Mouse (Mus musculus) forebrain, embryonic 16.5 days (tissue): ENCODE measurements at regions not wholly inside any gene's neighbourhood (a gene's known extent, or its start where the extent isn't known, plus 50 kb on each side); places are given as distances from the start of the nearest gene placed in this dataset.

Experiments
- ATAC-seq: fragments of 200-750 bp; cut with Nextera tagmentation; 2 replicates; pipeline ENCODE4 v1.8.0; 2017; ENCODE audit warnings: mild to moderate bottlenecking, moderate library complexity
- H3K27ac ChIP-seq: fragments of 300-500 bp; sonication (generic); 2 replicates; pipeline ENCODE4 v1.5.1; 2014; ENCODE audit warnings: low read length, control low read depth
- H3K27me3 ChIP-seq: fragments of 300-500 bp; sonication (generic); replicated peaks from 2 replicates; pipeline ENCODE4 v1.6.1; 2014; ENCODE audit warnings: low read length; ENCODE audit not compliant: control insufficient read depth, insufficient read depth
- H3K36me3 ChIP-seq: fragments of 300-500 bp; sonication (generic); 2 replicates; pipeline ENCODE4 v1.6.1; 2014; ENCODE audit not compliant: control insufficient read depth, insufficient read depth
- H3K4me1 ChIP-seq: fragments of 300-500 bp; sonication (generic); replicated peaks from 2 replicates; pipeline ENCODE4 v1.6.1; 2014; ENCODE audit warnings: low read length; ENCODE audit not compliant: control insufficient read depth, insufficient read depth
- H3K4me2 ChIP-seq: fragments of 300-500 bp; sonication (generic); 2 replicates; pipeline ENCODE4 v1.6.1; 2014; ENCODE audit warnings: mild to moderate bottlenecking, low read length, control low read depth
- H3K4me3 ChIP-seq: fragments of 300-500 bp; sonication (generic); replicated peaks from 2 replicates; pipeline ENCODE4 v1.5.1; 2014; ENCODE audit warnings: mild to moderate bottlenecking, low read length, control low read depth
- H3K9ac ChIP-seq: fragments of 300-500 bp; sonication (generic); replicated peaks from 2 replicates; pipeline ENCODE4 v1.6.1; 2014; ENCODE audit warnings: low read depth, low read length, control low read depth
- H3K9me3 ChIP-seq: fragments of 300-500 bp; sonication (generic); 2 replicates; pipeline ENCODE4 v1.6.1; 2016; ENCODE audit warnings: low read length; ENCODE audit not compliant: control insufficient read depth
- WGBS: fragments of 180-500 bp; shearing (Covaris S2); extraction: QIAGEN DNeasy Blood & Tissue Kit; methylation state at CpG from one replicate; pipeline ENCODE4 v1.1.7; 2014; 5-methylcytosine and 5-hydroxymethylcytosine counted together

GRCm38 (mm10) chr5:75862630-75862991, 115.6 kb downstream of the Kdr start:
- no peaks in the 10 kb centered on the region; the same call in 1 of the 2 replicates for H3K4me1 ChIP-seq
- ATAC-seq = peak; percentile 87
- no peak overlapping the region for H3K9ac ChIP-seq
- H3K9me3 ChIP-seq = no peaks in the 10 kb centered on the region
- no peak overlapping the region for H3K27ac ChIP-seq
- H3K27me3 ChIP-seq = no peaks in the 10 kb centered on the region
- no peak overlapping the region for H3K4me2 ChIP-seq
- 8% methylated on average over 8 of the region's 8 CpGs for WGBS
- no peak overlapping the region for H3K4me3 ChIP-seq
- H3K36me3 ChIP-seq = no peaks in the 10 kb centered on the region

GRCm38 (mm10) chr5:75861916-75862629, 116.2 kb downstream of the Kdr start:
- 6% methylated on average over 8 of the region's 8 CpGs for WGBS
- Histone ChIP-seq H3K4me1 (no peaks in the 10 kb centered on the region; the same call in 1 of the 2 replicates), H3K9me3 (no peaks in the 10 kb centered on the region), H3K27me3 (no peaks in the 10 kb centered on the region), H3K9ac (no peak overlapping the region), H3K27ac (no peak overlapping the region), H3K4me3 (no peak overlapping the region), H3K36me3 (no peaks in the 10 kb centered on the region), H3K4me2 (no peak overlapping the region)
- 0 out of 2 replicates have a peak, but pooled peaks have one; percentile 15 for ATAC-seq

GRCm38 (mm10) chr5:75859316-75859836, 118.9 kb downstream of the Kdr start:
- Histone ChIP-seq H3K27me3 (no peaks in the 10 kb centered on the region), H3K9me3 (no peaks in the 10 kb centered on the region), H3K9ac (no peak overlapping the region), H3K36me3 (no peaks in the 10 kb centered on the region), H3K4me2 (no peak overlapping the region), H3K27ac (no peak overlapping the region), H3K4me3 (no peak overlapping the region), H3K4me1 (no peaks in the 10 kb centered on the region; the same call in 1 of the 2 replicates)
- WGBS = 80% methylated on average over 8 of the region's 8 CpGs
- ATAC-seq = no peak

- H3K4me1 ChIP-seq = no peaks in the 10 kb centered on the region
- no peak overlapping the region for H3K4me3 ChIP-seq
- no peaks in the 10 kb centered on the region for H3K36me3 ChIP-seq
- no peak overlapping the region for H3K4me2 ChIP-seq
- H3K9ac ChIP-seq = no peak overlapping the region
- no peak for ATAC-seq
- WGBS = 92% methylated on average over 4 of the region's 4 CpGs
- no peaks in the 10 kb centered on the region for H3K9me3 ChIP-seq
- H3K27me3 ChIP-seq = no peaks in the 10 kb centered on the region
- no peak overlapping the region for H3K27ac ChIP-seq
Observed at GRCm38 (mm10) chr5:75850855-75851254, 127.4 kb downstream of the Kdr start.

GRCm38 (mm10) chr5:75847966-75848365, 130.3 kb downstream of the Kdr start:
- H3K36me3 ChIP-seq = no peaks in the 10 kb centered on the region
- H3K27me3 ChIP-seq = no peaks in the 10 kb centered on the region
- no peak for ATAC-seq
- WGBS = 93% methylated on average over 6 of the region's 6 CpGs
- H3K9ac ChIP-seq = no peak overlapping the region
- no peaks in the 10 kb centered on the region for H3K9me3 ChIP-seq
- no peak overlapping the region for H3K27ac ChIP-seq
- H3K4me3 ChIP-seq = no peak overlapping the region
- H3K4me1 ChIP-seq = no peaks in the 10 kb centered on the region
- no peak overlapping the region for H3K4me2 ChIP-seq

- Histone ChIP-seq H3K9ac (no peak overlapping the region), H3K27ac (no peak overlapping the region), H3K36me3 (no peaks in the 10 kb centered on the region), H3K4me2 (no peak overlapping the region), H3K4me3 (no peak overlapping the region), H3K9me3 (no peaks in the 10 kb centered on the region), H3K4me1 (no peaks in the 10 kb centered on the region), H3K27me3 (no peaks in the 10 kb centered on the region)
- no peak for ATAC-seq
- 87% methylated on average over 3 of the region's 3 CpGs for WGBS
Observed at GRCm38 (mm10) chr5:75847341-75847740, 130.9 kb downstream of the Kdr start.

- Histone ChIP-seq H3K27ac (no peak overlapping the region), H3K4me1 (no peaks in the 10 kb centered on the region), H3K36me3 (no peaks in the 10 kb centered on the region), H3K9ac (no peak overlapping the region), H3K4me2 (no peak overlapping the region), H3K9me3 (no peaks in the 10 kb centered on the region), H3K4me3 (no peak overlapping the region), H3K27me3 (no peaks in the 10 kb centered on the region)
- ATAC-seq = peak; percentile 61; the same call in 1 of the 2 replicates
- whole genome bisulfite sequencing = 29% methylated on average over 3 of the region's 3 CpGs
Observed at GRCm38 (mm10) chr5:75846016-75846415, 132.2 kb downstream of the Kdr start.

GRCm38 (mm10) chr5:75843807-75844206, 134.5 kb downstream of the Kdr start:
- Histone ChIP-seq H3K36me3 (no peaks in the 10 kb centered on the region), H3K4me3 (no peak overlapping the region), H3K4me1 (no peaks in the 10 kb centered on the region), H3K27ac (no peak overlapping the region), H3K9me3 (no peaks in the 10 kb centered on the region), H3K4me2 (no peak overlapping the region), H3K27me3 (no peaks in the 10 kb centered on the region), H3K9ac (no peak overlapping the region)
- WGBS = 76% methylated on average over 3 of the region's 3 CpGs
- ATAC-seq = no peak

GRCm38 (mm10) chr5:75840421-75840820, 137.8 kb downstream of the Kdr start:
- no peak overlapping the region for H3K9ac ChIP-seq
- no peaks in the 10 kb centered on the region for H3K36me3 ChIP-seq
- H3K9me3 ChIP-seq = no peaks in the 10 kb centered on the region
- no peak overlapping the region for H3K4me2 ChIP-seq
- no peak overlapping the region for H3K27ac ChIP-seq
- WGBS = 93% methylated on average over 7 of the region's 7 CpGs
- H3K4me3 ChIP-seq = no peak overlapping the region
- ATAC-seq = no peak
- H3K4me1 ChIP-seq = no peaks in the 10 kb centered on the region
- H3K27me3 ChIP-seq = no peaks in the 10 kb centered on the region
